Mouse (Mus musculus): Measurements from ENCODE around the gene Slc24a2. TPM values are rescaled to one million over a fixed set of nuclear protein-coding genes. Genes with fewer than 3 reads are reported as not detected.

Slc24a2 gene
- 0.11 TPM for polyA plus RNA-seq (2015; fragmentation: Illumina TruSeq; extraction: RNeasy Lipid Tissue Mini Kit (QIAGEN cat#74804); ENCODE audit: insufficient read depth, low replicate concordance)

GRCm38 (mm10) chr4:87229960-87230551 is at the start of gene Slc24a2:
TSS of gene Slc24a2 (minus strand) at chr4:87230477.

Measured in spleen, adult 10 weeks (tissue).